Comparison of ENCODE assay signal across 29 mouse cellular contexts in genomic region chr12:107559191-107559590, GRCm38 (mm10).
DNase-seq lines count a peak whose midpoint lies in the region; ATAC-seq and TF ChIP-seq lines count a peak whose summit lies in the region.
"Had no signal": no experiment of that assay in that cellular context is flagged by ENCODE, and none has a peak within 500 bp of the region (broad histone marks: within the 10 kb centered on the region; RNA-seq: fewer than 3 reads in every experiment).

No protein-coding gene starts in this region.

- DNase-seq in heart, adult 11 months, result peak; percentile 15
- no peak for DNase-seq in heart, adult 2 months
- DNase-seq in thymus, postnatal 0 days (ENCODE audit: low spot score), result peak; percentile 51
- DNase-seq in thymus, postnatal 25 days, result no peak
- peak; percentile 72 for DNase-seq in naive thymus-derived CD4-positive, alpha-beta T cell, adult 2 months (ENCODE audit: low read depth)
- DNase-seq in adrenal gland, adult (ENCODE audit: inconsistent age in 2 of 2, low spot score in 1 of 2), result no peak
- DNase-seq in frontal cortex, postnatal 10 days (ENCODE audit: low spot score in 2 of 2), result no peak
- DNase-seq: adrenal gland, postnatal 14 days; cerebellum, adult 11-12 months; cerebellum, adult 8-10 months; cerebellum, postnatal 10 days; cerebellum, postnatal 36 days; embryo, embryonic 11 days; gastrocnemius, postnatal 10 days; heart, adult 18-20 months; heart, postnatal 14 days; heart, postnatal 4 days; kidney, adult 11 months had no signal

- no peak overlapping the region for H3K27ac ChIP-seq in heart, adult 2 months
- H3K27ac ChIP-seq: embryonic facial prominence, embryonic 10.5 days; embryonic facial prominence, embryonic 13.5 days; forebrain, embryonic 12.5 days; forebrain, embryonic 15.5 days; heart, embryonic 10.5 days; heart, embryonic 13.5 days; hindbrain, embryonic 14.5 days; hindbrain, postnatal 0 days; intestine, embryonic 15.5 days had no signal

- TF ChIP-seq POLR2A in heart, adult 2 months (IDR thresholded peaks at IDR 0.05; ENCODE audit: insufficient read depth, low read depth, low read length), result no peak

- no peaks in the 10 kb centered on the region for H3K27me3 ChIP-seq in heart, adult 2 months (ENCODE audit: control insufficient read depth, insufficient read depth, low read length)
- H3K27me3 ChIP-seq: embryonic facial prominence, embryonic 13.5 days; forebrain, embryonic 12.5 days; forebrain, embryonic 15.5 days; heart, embryonic 13.5 days; intestine, embryonic 15.5 days had no signal

- no peaks in the 10 kb centered on the region for H3K36me3 ChIP-seq in heart, adult 2 months (ENCODE audit: control insufficient read depth, insufficient read depth, low read length)
- H3K36me3 ChIP-seq: embryonic facial prominence, embryonic 10.5 days; embryonic facial prominence, embryonic 13.5 days; forebrain, embryonic 12.5 days; forebrain, embryonic 15.5 days; heart, embryonic 10.5 days; heart, embryonic 13.5 days; intestine, embryonic 15.5 days had no signal

- H3K4me3 ChIP-seq in heart, adult 2 months, result no peak overlapping the region
- H3K4me3 ChIP-seq: embryonic facial prominence, embryonic 10.5 days; embryonic facial prominence, embryonic 13.5 days; erythroblast, embryonic 14.5 days; forebrain, embryonic 12.5 days; forebrain, embryonic 15.5 days; heart, embryonic 10.5 days; heart, embryonic 13.5 days; intestine, embryonic 15.5 days had no signal

- no peaks in the 10 kb centered on the region for H3K4me1 ChIP-seq in heart, adult 2 months (ENCODE audit: control insufficient read depth, insufficient read depth, low read length)
- H3K4me1 ChIP-seq: embryonic facial prominence, embryonic 13.5 days; forebrain, embryonic 12.5 days; forebrain, embryonic 15.5 days; heart, embryonic 10.5 days; heart, embryonic 13.5 days; intestine, embryonic 15.5 days had no signal

- no peak overlapping the region for H3K9ac ChIP-seq in heart, adult 2 months (ENCODE audit: low read depth, low read length)
- H3K9ac ChIP-seq: embryonic facial prominence, embryonic 13.5 days; forebrain, embryonic 12.5 days; forebrain, embryonic 15.5 days; heart, embryonic 13.5 days; hindbrain, embryonic 14.5 days; intestine, embryonic 15.5 days had no signal

- intact Hi-C loops in heart, adult 2 months (cut with DNase I), result no loop called here

- no peaks in the 10 kb centered on the region for H3K79me2 ChIP-seq in heart, adult 2 months (replicated peaks; ENCODE audit: control insufficient read depth, insufficient read depth, low read length)

- peak; percentile 72 for ATAC-seq in activated CD4-positive, CD25-positive, alpha-beta regulatory T cell, adult 4 months
- ATAC-seq: forebrain, embryonic 15.5 days; hindbrain, postnatal 0 days; intestine, embryonic 15.5 days had no signal

- no peak for TF ChIP-seq EP300 in heart, adult 2 months (IDR thresholded peaks at IDR 0.05; ENCODE audit: insufficient read depth, low read depth, low read length)

- WGBS in heart, adult 2 months, result 82% methylated on average over 4 of the region's 4 CpGs

- no peak for TF ChIP-seq CTCF in heart, adult 2 months (IDR thresholded peaks at IDR 0.05)

Comparison
In these comparisons a context has a peak if more than half of its experiments do, and no peak if none do; other contexts are left out.
1. DNase-seq: peak in heart, adult 11 months (single experiment), thymus, postnatal 0 days (single experiment) and naive thymus-derived CD4-positive, alpha-beta T cell, adult 2 months (single experiment); none in heart, adult 2 months (0 of 2), thymus, postnatal 25 days (single experiment), adrenal gland, adult (0 of 2) and frontal cortex, postnatal 10 days (0 of 2).